ENCODE assay signal across 19 mouse cellular contexts in genomic region chr9:106726891-106727290, GRCm38 (mm10). TPM values are rescaled to one million over a fixed set of nuclear protein-coding genes. Genes with fewer than 3 reads are reported as not detected.
DNase-seq lines count a peak whose midpoint lies in the region; ATAC-seq and TF ChIP-seq lines count a peak whose summit lies in the region.
"Had no signal": no experiment of that assay in that cellular context is flagged by ENCODE, and none has a peak within 500 bp of the region (broad histone marks: within the 10 kb centered on the region; RNA-seq: fewer than 3 reads in every experiment).

No protein-coding gene starts in this region.

- 29% methylated on average over 1 of the region's 1 CpGs for WGBS in liver, adult 2 months
- WGBS in liver, postnatal 0 days (ENCODE audit: insufficient replicate concordance), result 43% methylated on average over 1 of the region's 1 CpGs

- H3K4me1 ChIP-seq in MEL (ENCODE audit: control insufficient read depth in 1 of 2, insufficient read depth in 2 of 2, low read length in 2 of 2), result peaks cover 0 to 3% of the 10 kb centered on the region in 2 experiments; a peak in 3 of 4 replicates
- peaks cover 27% of the 10 kb centered on the region for H3K4me1 ChIP-seq in liver, adult 2 months (ENCODE audit: control insufficient read depth, insufficient read depth, low read length)
- peaks cover 9% of the 10 kb centered on the region; the same call in 1 of the 2 replicates for H3K4me1 ChIP-seq in liver, postnatal 0 days (ENCODE audit: insufficient read depth)
- H3K4me1 ChIP-seq: heart, embryonic 15.5 days; hindbrain, embryonic 15.5 days; intestine, embryonic 15.5 days; limb, embryonic 13.5 days had no signal

- H3K79me2 ChIP-seq in MEL (ENCODE audit: control insufficient read depth, insufficient read depth, low read length, poor library complexity), result no peaks in the 10 kb centered on the region
- H3K79me2 ChIP-seq in liver, adult 2 months (ENCODE audit: control insufficient read depth, insufficient read depth, low read length), result peaks cover 18% of the 10 kb centered on the region

- no peak for TF ChIP-seq RAD21 in MEL (IDR thresholded peaks at IDR 0.05; ENCODE audit: low read depth, low read length)

- no peaks in the 10 kb centered on the region for H3K9me3 ChIP-seq in MEL (replicated peaks; ENCODE audit: insufficient read depth, low read length)
- H3K9me3 ChIP-seq in liver, postnatal 0 days (ENCODE audit: low read length), result no peaks in the 10 kb centered on the region
- H3K9me3 ChIP-seq: G1E; heart, embryonic 15.5 days; hindbrain, embryonic 15.5 days; intestine, embryonic 15.5 days; limb, embryonic 13.5 days had no signal

- no peak overlapping the region for H3K4me2 ChIP-seq in liver, postnatal 0 days (ENCODE audit: low read depth, low read length)
- H3K4me2 ChIP-seq: heart, embryonic 15.5 days; hindbrain, embryonic 15.5 days; intestine, embryonic 15.5 days; limb, embryonic 13.5 days had no signal

- H3K36me3 ChIP-seq in MEL (ENCODE audit: control insufficient read depth in 1 of 2, insufficient read depth in 2 of 2, low read length in 2 of 2), result peaks cover 0 to 3% of the 10 kb centered on the region in 2 experiments; a peak in 3 of 4 replicates
- peaks cover 3% of the 10 kb centered on the region for H3K36me3 ChIP-seq in liver, adult 2 months (ENCODE audit: control insufficient read depth, insufficient read depth, low read length)
- H3K36me3 ChIP-seq in liver, postnatal 0 days (replicated peaks; ENCODE audit: insufficient read depth, low read length), result 0 out of 2 replicates have a peak, but pooled peaks cover 4% of the 10 kb centered on the region
- H3K36me3 ChIP-seq: heart, embryonic 15.5 days; hindbrain, embryonic 15.5 days; intestine, embryonic 15.5 days had no signal

- 0 out of 4 replicates have a peak, but pooled peaks have one; percentile 19 to 21 for TF ChIP-seq EP300 in MEL (IDR thresholded peaks at IDR 0.05; ENCODE audit: low read depth in 1 of 2, low read length in 2 of 2)
- no peak for TF ChIP-seq EP300 in liver, postnatal 0 days (IDR thresholded peaks at IDR 0.05; ENCODE audit: low read depth)

- no peak for DNase-seq in gastrocnemius, adult 2 months
- DNase-seq in gastrocnemius, postnatal 14 days, result no peak
- peak; percentile 66 for DNase-seq in MEL (ENCODE audit: low read depth, low spot score)
- DNase-seq in liver, adult 2 months (ENCODE audit: extremely low read depth, low read depth, low spot score), result peak; percentile 82
- DNase-seq in liver, postnatal 0 days, result no peak
- no peak for DNase-seq in thymus, postnatal 10 days (ENCODE audit: low spot score in 2 of 2)
- DNase-seq in left cerebral cortex, adult 8-10 months (ENCODE audit: low spot score in 2 of 2), result no peak
- no peak for DNase-seq in layer of hippocampus, adult 11-12 months (ENCODE audit: low spot score)
- DNase-seq: cerebellum, postnatal 10 days; forebrain, postnatal 0 days; heart, postnatal 4 days; kidney, postnatal 36 days; retina, postnatal 1 day; thymus, adult 18-20 months had no signal

- no peak overlapping the region for H3K9ac ChIP-seq in MEL (ENCODE audit: control insufficient read depth, low read depth, low read length, poor library complexity, severe bottlenecking)
- H3K9ac ChIP-seq in liver, adult 2 months (ENCODE audit: low read depth, low read length), result no peak overlapping the region
- no peak overlapping the region for H3K9ac ChIP-seq in liver, postnatal 0 days (replicated peaks)
- H3K9ac ChIP-seq: forebrain, postnatal 0 days; heart, embryonic 15.5 days; hindbrain, embryonic 15.5 days; intestine, embryonic 15.5 days; limb, embryonic 13.5 days had no signal

- no peaks in the 10 kb centered on the region for H3K27me3 ChIP-seq in MEL (ENCODE audit: control insufficient read depth in 1 of 2, insufficient read depth in 2 of 2, low read length in 2 of 2)
- H3K27me3 ChIP-seq in liver, adult 2 months (ENCODE audit: control insufficient read depth, insufficient read depth, low read length), result no peaks in the 10 kb centered on the region
- H3K27me3 ChIP-seq in liver, postnatal 0 days (ENCODE audit: insufficient read depth, low read length), result no peaks in the 10 kb centered on the region
- H3K27me3 ChIP-seq: heart, embryonic 15.5 days; hindbrain, embryonic 15.5 days; intestine, embryonic 15.5 days; limb, embryonic 13.5 days had no signal

- H3K4me3 ChIP-seq in gastrocnemius, adult 2 months, result no peak overlapping the region
- no peak overlapping the region for H3K4me3 ChIP-seq in MEL (ENCODE audit: control insufficient read depth in 1 of 2, insufficient read depth in 1 of 2, low read depth in 2 of 2, low read length in 2 of 2)
- H3K4me3 ChIP-seq in liver, adult 2 months (ENCODE audit: insufficient read depth, low read depth, low read length), result no peak overlapping the region
- H3K4me3 ChIP-seq in liver, postnatal 0 days (ENCODE audit: low read depth, low read length), result no peak overlapping the region
- H3K4me3 ChIP-seq: heart, embryonic 15.5 days; hindbrain, embryonic 15.5 days; intestine, embryonic 15.5 days; limb, embryonic 13.5 days had no signal

- TF ChIP-seq POLR2A in MEL (IDR thresholded peaks at IDR 0.05; ENCODE audit: control insufficient read depth in 1 of 2, insufficient read depth in 1 of 2, low read depth in 1 of 2, low read length in 2 of 2, poor library complexity in 1 of 2), result no peak
- no peak for TF ChIP-seq POLR2A in liver, adult 2 months (IDR thresholded peaks at IDR 0.05; ENCODE audit: extremely low read depth, insufficient read depth, low read length)

- H3K27ac ChIP-seq in gastrocnemius, adult 2 months, result peak overlapping the region; percentile 64
- H3K27ac ChIP-seq in MEL (ENCODE audit: control insufficient read depth, low read depth, low read length), result no peak overlapping the region
- H3K27ac ChIP-seq in liver, adult 2 months (replicated peaks; ENCODE audit: insufficient read depth, low read depth, low read length), result peak overlapping the region; percentile 94
- H3K27ac ChIP-seq in liver, postnatal 0 days (ENCODE audit: low read depth), result peak overlapping the region; percentile 72
- H3K27ac ChIP-seq: heart, embryonic 15.5 days; hindbrain, embryonic 15.5 days; intestine, embryonic 15.5 days; limb, embryonic 13.5 days had no signal

- TF ChIP-seq CTCF in gastrocnemius, adult 2 months (IDR thresholded peaks at IDR 0.05), result no peak
- TF ChIP-seq CTCF in MEL (IDR thresholded peaks at IDR 0.05 in 2 of 3, conservative IDR thresholded peaks at IDR 0.05 in 1 of 3; ENCODE audit: control insufficient read depth in 1 of 3, insufficient read depth in 1 of 3, low read depth in 2 of 3, low read length in 3 of 3, poor library complexity in 1 of 3, severe bottlenecking in 1 of 3), result no peak
- TF ChIP-seq CTCF in liver, adult 2 months (IDR thresholded peaks at IDR 0.05; ENCODE audit: low read depth, low read length), result no peak
- no peak for TF ChIP-seq CTCF in liver, postnatal 0 days (IDR thresholded peaks at IDR 0.05; ENCODE audit: low read depth)

- ATAC-seq in liver, postnatal 0 days, result peak; percentile 16; the same call in 1 of the 2 replicates
- ATAC-seq: forebrain, postnatal 0 days; intestine, embryonic 15.5 days had no signal

- intact Hi-C loops in gastrocnemius, adult 2 months (cut with DNase I), result no loop called here
- intact Hi-C loops in gastrocnemius, postnatal 14 days (cut with DNase I; ENCODE audit: low total_unique reads), result no loop called here

TF ChIP-seq in MEL, 35 proteins besides CTCF, POLR2A, EP300 and RAD21:
- TF ChIP-seq TAL1 (IDR thresholded peaks at IDR 0.05; ENCODE audit: low read length) (no peak), TCF12 (IDR thresholded peaks at IDR 0.05; ENCODE audit: low read depth, low read length) (peak; percentile 14; the same call in 1 of the 2 replicates)

RNA-seq across cellular contexts. Expression of gene Tex264, which starts 41.2 kb away (rescaled TPM):
- total RNA-seq in gastrocnemius, adult 2 months (2021), result 10 to 100 TPM; 31.7 to 32.6 TPM
- total RNA-seq in gastrocnemius, postnatal 14 days (2021), result 10 to 100 TPM; 17.3 to 20.6 TPM
- total RNA-seq in MEL (2012; rRNA removed), result 46.3 and 47.1 TPM in 2 replicates
- polyA plus RNA-seq in MEL (2012; ENCODE audit: insufficient read depth in 1 of 2, insufficient read length in 2 of 2, low read depth in 1 of 2, low replicate concordance in 2 of 2, missing spikeins in 1 of 2), result 10 to 100 TPM in 1 of 2 experiments, not detected in 1; 87.6 TPM
- 52.6 and 63.1 TPM in 2 replicates for total RNA-seq in liver, adult 2 months (2014; rRNA removed)
- polyA plus RNA-seq in liver, adult 2 months (2012; rRNA removed), result 147 and 163 TPM in 2 replicates
- 25.6 and 33.1 TPM in 2 replicates for polyA plus RNA-seq in liver, postnatal 0 days (2015; fragmentation: Nextera tagmentation; extraction: Ambion mirVana)
- total RNA-seq in left cerebral cortex, adult 8-10 months (2022), result 100 to 1,000 TPM in 3 of 4 experiments, 10 to 100 TPM in 1; 94.4 to 115 (median 103) TPM

Comparison
In these comparisons a context has a peak if more than half of its experiments do, and no peak if none do; other contexts are left out.
1. DNase-seq: peak in MEL (single experiment) and liver, adult 2 months (single experiment); none in gastrocnemius, adult 2 months (single experiment), gastrocnemius, postnatal 14 days (single experiment), liver, postnatal 0 days (single experiment), thymus, postnatal 10 days (0 of 2), left cerebral cortex, adult 8-10 months (0 of 2) and layer of hippocampus, adult 11-12 months (single experiment).